26 mouse cellular contexts compared by ENCODE assay signal in genomic region chr4:107378954-107379353, GRCm38 (mm10). TPM values are rescaled to one million over a fixed set of nuclear protein-coding genes. Genes with fewer than 3 reads are reported as not detected.
DNase-seq lines count a peak whose midpoint lies in the region; ATAC-seq and TF ChIP-seq lines count a peak whose summit lies in the region.
"Had no signal": no experiment of that assay in that cellular context is flagged by ENCODE, and none has a peak within 500 bp of the region (broad histone marks: within the 10 kb centered on the region; RNA-seq: fewer than 3 reads in every experiment).

No protein-coding gene starts in this region.

- H3K27ac ChIP-seq in kidney, embryonic 16.5 days (ENCODE audit: low read length): no peak overlapping the region
- H3K27ac ChIP-seq in liver, adult 2 months (replicated peaks; ENCODE audit: insufficient read depth, low read depth, low read length): no peak overlapping the region
- no peak overlapping the region for H3K27ac ChIP-seq in liver, postnatal 0 days (ENCODE audit: low read depth)
- H3K27ac ChIP-seq: embryonic facial prominence, embryonic 15.5 days; heart, embryonic 13.5 days; hindbrain, embryonic 13.5 days; limb, embryonic 10.5 days; midbrain, embryonic 15.5 days; neural tube, embryonic 15.5 days had no signal

- H3K4me3 ChIP-seq in kidney, embryonic 16.5 days (ENCODE audit: low read length): no peak overlapping the region
- H3K4me3 ChIP-seq in liver, adult 2 months (ENCODE audit: insufficient read depth, low read depth, low read length): no peak overlapping the region
- H3K4me3 ChIP-seq in liver, postnatal 0 days (ENCODE audit: low read depth, low read length): no peak overlapping the region
- H3K4me3 ChIP-seq: embryonic facial prominence, embryonic 15.5 days; heart, embryonic 13.5 days; hindbrain, embryonic 13.5 days; limb, embryonic 10.5 days; megakaryocyte, embryonic 14.5 days; midbrain, embryonic 15.5 days; myocyte; neural tube, embryonic 15.5 days had no signal

- no peak for TF ChIP-seq EP300 in liver, postnatal 0 days (IDR thresholded peaks at IDR 0.05; ENCODE audit: low read depth)

- no peaks in the 10 kb centered on the region for H3K79me2 ChIP-seq in liver, adult 2 months (ENCODE audit: control insufficient read depth, insufficient read depth, low read length)

- no peak overlapping the region for H3K4me2 ChIP-seq in kidney, embryonic 16.5 days (replicated peaks; ENCODE audit: low read depth, low read length)
- H3K4me2 ChIP-seq in liver, postnatal 0 days (ENCODE audit: low read depth, low read length): no peak overlapping the region
- H3K4me2 ChIP-seq: embryonic facial prominence, embryonic 15.5 days; heart, embryonic 13.5 days; hindbrain, embryonic 13.5 days; midbrain, embryonic 15.5 days; neural tube, embryonic 15.5 days had no signal

- H3K9me3 ChIP-seq in kidney, embryonic 16.5 days (ENCODE audit: low read length): no peaks in the 10 kb centered on the region
- no peaks in the 10 kb centered on the region for H3K9me3 ChIP-seq in liver, postnatal 0 days (ENCODE audit: low read length)
- H3K9me3 ChIP-seq: embryonic facial prominence, embryonic 15.5 days; heart, embryonic 13.5 days; hindbrain, embryonic 13.5 days; limb, embryonic 10.5 days; megakaryocyte, embryonic 14.5 days; midbrain, embryonic 15.5 days; neural tube, embryonic 15.5 days had no signal

- peak; percentile 31 for DNase-seq in gastrocnemius, adult 18-20 months (ENCODE audit: low spot score)
- no peak for DNase-seq in gastrocnemius, postnatal 25 days
- peak; percentile 80 for DNase-seq in liver, adult 2 months (ENCODE audit: extremely low read depth, low read depth, low spot score)
- DNase-seq in liver, postnatal 0 days: peak; percentile 55
- DNase-seq in spleen, postnatal 10 days (ENCODE audit: low spot score in 2 of 2): no peak
- no peak for DNase-seq in frontal cortex, postnatal 36 days (ENCODE audit: low spot score in 2 of 2)
- no peak for DNase-seq in natural killer cell, adult 2 months (ENCODE audit: low spot score in 2 of 2)
- DNase-seq: adrenal gland, postnatal 14 days; cerebellum, adult 11 months; cerebellum, postnatal 25 days; heart, adult 11 months; lung, adult 2 months; thymus, postnatal 36 days had no signal

- TF ChIP-seq POLR2A in liver, adult 2 months (IDR thresholded peaks at IDR 0.05; ENCODE audit: extremely low read depth, insufficient read depth, low read length): no peak

- ATAC-seq in kidney, embryonic 16.5 days (ENCODE audit: low FRiP score, low TSS enrichment): peak; percentile 57; the same call in 1 of the 2 replicates
- peak; percentile 99 for ATAC-seq in liver, postnatal 0 days
- ATAC-seq: activated CD4-positive, CD25-positive, alpha-beta regulatory T cell, adult 4 months; forebrain, embryonic 16.5 days; inflammation-experienced regulatory T-cells, adult 6 months; midbrain, embryonic 15.5 days; Patski had no signal

- peaks cover 60% of the 10 kb centered on the region for H3K36me3 ChIP-seq in kidney, embryonic 16.5 days (ENCODE audit: insufficient read depth, low read length)
- H3K36me3 ChIP-seq in liver, adult 2 months (ENCODE audit: control insufficient read depth, insufficient read depth, low read length): peaks cover 5% of the 10 kb centered on the region; the same call in 1 of the 2 replicates
- peaks cover 46% of the 10 kb centered on the region for H3K36me3 ChIP-seq in liver, postnatal 0 days (replicated peaks; ENCODE audit: insufficient read depth, low read length)

- H3K4me1 ChIP-seq in kidney, embryonic 16.5 days (ENCODE audit: insufficient read depth, low read length): no peaks in the 10 kb centered on the region
- no peaks in the 10 kb centered on the region for H3K4me1 ChIP-seq in liver, adult 2 months (ENCODE audit: control insufficient read depth, insufficient read depth, low read length)
- H3K4me1 ChIP-seq in liver, postnatal 0 days (ENCODE audit: insufficient read depth): no peaks in the 10 kb centered on the region
- H3K4me1 ChIP-seq: embryonic facial prominence, embryonic 15.5 days; hindbrain, embryonic 13.5 days; limb, embryonic 10.5 days; midbrain, embryonic 15.5 days; neural tube, embryonic 15.5 days had no signal

- H3K9ac ChIP-seq in kidney, embryonic 16.5 days (replicated peaks; ENCODE audit: low read length): no peak overlapping the region
- H3K9ac ChIP-seq in liver, adult 2 months (ENCODE audit: low read depth, low read length): no peak overlapping the region
- no peak overlapping the region for H3K9ac ChIP-seq in liver, postnatal 0 days (replicated peaks)
- H3K9ac ChIP-seq: embryonic facial prominence, embryonic 15.5 days; heart, embryonic 13.5 days; hindbrain, embryonic 13.5 days; midbrain, embryonic 15.5 days; neural tube, embryonic 15.5 days had no signal

- no peak for TF ChIP-seq CTCF in liver, adult 2 months (IDR thresholded peaks at IDR 0.05; ENCODE audit: low read depth, low read length)
- no peak for TF ChIP-seq CTCF in liver, postnatal 0 days (IDR thresholded peaks at IDR 0.05; ENCODE audit: low read depth)

- whole genome bisulfite sequencing in kidney, embryonic 16.5 days: 87% methylated on average over 6 of the region's 6 CpGs
- WGBS in liver, adult 2 months: 29% methylated on average over 6 of the region's 6 CpGs
- WGBS in liver, postnatal 0 days (ENCODE audit: insufficient replicate concordance): 69% methylated on average over 6 of the region's 6 CpGs

- H3K27me3 ChIP-seq in kidney, embryonic 16.5 days (ENCODE audit: insufficient read depth, low read length): no peaks in the 10 kb centered on the region
- no peaks in the 10 kb centered on the region for H3K27me3 ChIP-seq in liver, adult 2 months (ENCODE audit: control insufficient read depth, insufficient read depth, low read length)
- H3K27me3 ChIP-seq in liver, postnatal 0 days (ENCODE audit: insufficient read depth, low read length): no peaks in the 10 kb centered on the region
- H3K27me3 ChIP-seq: embryonic facial prominence, embryonic 15.5 days; heart, embryonic 13.5 days; hindbrain, embryonic 13.5 days; megakaryocyte, embryonic 14.5 days; midbrain, embryonic 15.5 days; neural tube, embryonic 15.5 days; Patski had no signal

RNA-seq across cellular contexts. Expression of gene Ndc1, which starts 11.4 kb away (rescaled TPM):
- 1 to 10 TPM; 5.7 to 6.8 TPM for total RNA-seq in gastrocnemius, adult 18-20 months (2021)
- 1 to 10 TPM; 7.0 to 8.3 TPM for total RNA-seq in gastrocnemius, postnatal 25 days (2021)
- 36.5 and 39.7 TPM in 2 replicates for polyA plus RNA-seq in kidney, embryonic 16.5 days (2015; fragmentation: Nextera tagmentation; extraction: Ambion mirVana)
- total RNA-seq in liver, adult 2 months (2014; rRNA removed): 5.3 and 6.4 TPM in 2 replicates
- polyA plus RNA-seq in liver, adult 2 months (2012; rRNA removed): 7.0 and 8.4 TPM in 2 replicates
- 7.6 and 8.9 TPM in 2 replicates for polyA plus RNA-seq in liver, postnatal 0 days (2015; fragmentation: Nextera tagmentation; extraction: Ambion mirVana)

RNA-seq across cellular contexts. Expression of gene Glis1, which starts 55.4 kb away (rescaled TPM):
- under 1 TPM; 0.38 to 0.53 TPM for total RNA-seq in gastrocnemius, adult 18-20 months (2021)
- not detected for total RNA-seq in gastrocnemius, postnatal 25 days (2021)
- 4.6 and 5.1 TPM in 2 replicates for polyA plus RNA-seq in kidney, embryonic 16.5 days (2015; fragmentation: Nextera tagmentation; extraction: Ambion mirVana)
- total RNA-seq in liver, adult 2 months (2014; rRNA removed): not detected in 2 replicates
- polyA plus RNA-seq in liver, adult 2 months (2012; rRNA removed): 0.10 TPM in 1 of 2 replicates, not detected in the other
- polyA plus RNA-seq in liver, postnatal 0 days (2015; fragmentation: Nextera tagmentation; extraction: Ambion mirVana): 0.17 and 0.18 TPM in 2 replicates
- polyA plus RNA-seq: activated CD4-positive, CD25-positive, alpha-beta regulatory T cell, adult 4 months had no signal

Comparison
In these comparisons a context has a peak if more than half of its experiments do, and no peak if none do; other contexts are left out.
1. DNase-seq: peak in gastrocnemius, adult 18-20 months (single experiment), liver, adult 2 months (single experiment) and liver, postnatal 0 days (single experiment); none in gastrocnemius, postnatal 25 days (single experiment), spleen, postnatal 10 days (0 of 2), frontal cortex, postnatal 36 days (0 of 2) and natural killer cell, adult 2 months (0 of 2).